Mouse (Mus musculus) cerebral cortex, adult 2 months (tissue): Measurements from ENCODE around the gene Prkacb.

Source experiments
- WGBS: fragments of 180-500 bp; shearing (Covaris S2); methylation state at CpG from one replicate; pipeline ENCODE4 v1.1.7; 2018; 5-methylcytosine and 5-hydroxymethylcytosine counted together

Gene Prkacb

GRCm38 (mm10) chr3:146812901-146813393 is at the start of gene Prkacb:
TSS of gene Prkacb (minus strand) at chr3:146812990.
- WGBS, result under 1% methylated on average over 57 of the region's 60 CpGs

- 67% methylated on average over 2 of the region's 2 CpGs for WGBS
These were observed 47.5 kb upstream of the Prkacb start for GRCm38 (mm10) chr3:146860308-146860707.

- WGBS, result 35% methylated on average over 10 of the region's 10 CpGs
These were observed 44.6 kb upstream of the Prkacb start for GRCm38 (mm10) chr3:146857373-146857772.

- 46% methylated on average over 7 of the region's 7 CpGs for WGBS
These were observed 41.8 kb upstream of the Prkacb start for GRCm38 (mm10) chr3:146854473-146855087.

- WGBS, result 1% methylated on average over 36 of the region's 36 CpGs
These were observed 39.4 kb upstream of the Prkacb start, which contains the start of gene Ttll7 for GRCm38 (mm10) chr3:146851966-146852891. TSS of gene Ttll7 (plus strand) at chr3:146852367.

DNA sequence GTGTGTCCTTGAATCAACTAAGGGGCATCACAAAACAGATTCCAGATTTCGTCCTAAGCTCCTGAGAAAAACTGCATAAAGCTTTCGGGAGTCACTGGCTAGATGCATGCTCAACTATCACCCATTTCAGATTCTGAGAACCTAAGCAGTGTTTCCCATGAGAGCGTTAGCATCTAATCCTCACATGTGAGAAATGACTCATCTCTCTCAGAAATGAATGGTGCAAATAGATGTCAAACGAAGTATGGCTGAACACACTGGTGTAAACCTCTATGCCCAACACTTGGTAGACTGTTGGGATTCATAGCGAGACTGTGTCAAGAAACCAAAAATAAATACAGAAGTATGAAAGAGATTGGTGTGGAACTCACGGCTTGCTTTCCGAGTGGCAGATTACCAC is 36.6 kb upstream of the Prkacb start:
- 70% methylated on average over 7 of the region's 7 CpGs for WGBS

DNA sequence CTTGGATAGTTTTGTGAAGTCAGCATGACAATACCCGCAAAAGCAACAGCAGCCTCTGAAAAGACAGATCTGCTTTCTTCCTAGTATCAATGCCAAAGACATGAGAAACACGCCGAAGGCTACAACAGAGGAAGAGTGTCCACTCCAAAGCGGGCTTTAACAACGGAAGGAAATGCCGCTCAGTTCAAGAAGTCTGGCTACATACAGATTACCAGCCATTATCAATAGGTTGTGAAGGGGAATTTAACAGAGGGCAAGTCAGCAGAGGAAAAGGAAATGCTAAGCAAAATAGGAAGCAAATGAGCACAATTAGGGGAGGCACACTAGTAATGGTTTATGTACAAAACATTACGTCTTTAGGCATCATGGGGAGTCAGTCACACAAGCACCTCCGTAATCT is 35.3 kb upstream of the Prkacb start:
- 83% methylated on average over 8 of the region's 8 CpGs for WGBS

DNA sequence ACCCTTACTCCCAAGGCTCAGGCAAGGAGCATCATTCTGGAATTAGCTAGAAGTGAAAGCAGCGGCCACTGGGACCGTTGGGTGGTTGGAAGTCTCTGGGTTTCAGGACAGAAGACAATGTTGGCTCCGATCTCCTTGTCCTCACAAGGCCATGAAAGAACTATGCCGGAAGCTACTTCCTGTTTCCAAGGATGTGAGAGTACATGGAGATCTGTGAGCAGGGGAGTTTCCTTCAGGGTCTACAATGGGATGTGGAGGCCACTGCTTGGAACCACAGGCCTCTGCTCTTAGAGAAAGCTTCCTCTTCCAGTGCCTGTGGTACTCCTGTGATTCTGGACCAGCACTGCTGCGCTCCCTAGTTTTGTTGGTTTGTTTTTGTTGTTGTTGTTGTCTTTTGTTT is 33.4 kb upstream of the Prkacb start:
- 85% methylated on average over 5 of the region's 5 CpGs for WGBS

GRCm38 (mm10) chr3:146843470-146843869 is 30.7 kb upstream of the Prkacb start:
- WGBS, result 68% methylated on average over 6 of the region's 6 CpGs

DNA sequence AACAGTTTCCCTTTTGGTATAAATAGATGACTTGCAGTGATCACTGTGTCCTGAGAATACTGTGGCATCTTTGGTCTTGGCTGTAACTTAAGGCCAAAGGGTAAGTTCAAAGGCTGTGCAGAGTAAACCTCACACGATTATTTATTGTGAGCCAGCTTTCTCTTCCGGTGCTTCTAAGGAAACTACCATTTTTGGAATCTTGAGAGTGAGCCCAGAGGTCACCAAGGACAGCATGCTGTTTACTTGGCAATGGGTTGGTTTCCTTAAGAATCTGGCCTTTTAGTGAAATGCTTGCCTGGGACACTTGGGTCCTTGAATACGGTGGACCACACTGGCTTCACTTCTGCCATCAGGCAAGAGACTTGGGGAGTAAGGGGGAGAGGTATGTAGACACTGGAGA is 30.0 kb upstream of the Prkacb start:
- WGBS, result 39% methylated on average over 3 of the region's 3 CpGs

DNA sequence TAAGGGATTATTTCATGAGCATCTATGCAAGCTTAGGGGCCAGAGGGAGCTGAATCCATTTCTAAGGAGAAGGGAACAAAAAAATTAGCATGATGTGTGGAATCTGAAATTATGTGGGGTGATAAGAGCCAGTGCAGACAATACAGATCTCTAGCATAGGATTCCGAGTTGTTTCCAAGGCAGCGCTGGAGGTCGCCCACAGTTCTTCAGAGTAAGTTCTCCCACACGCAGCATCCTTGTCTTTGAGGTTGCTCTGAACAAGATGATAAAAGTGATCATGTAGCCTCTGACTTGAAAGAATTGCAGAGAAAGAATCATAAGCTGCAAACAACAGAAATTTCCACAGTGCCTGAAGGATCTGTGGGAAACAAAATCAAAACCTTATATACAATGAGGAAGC is 7.9 kb upstream of the Prkacb start:
- 76% methylated on average over 4 of the region's 4 CpGs for WGBS

DNA sequence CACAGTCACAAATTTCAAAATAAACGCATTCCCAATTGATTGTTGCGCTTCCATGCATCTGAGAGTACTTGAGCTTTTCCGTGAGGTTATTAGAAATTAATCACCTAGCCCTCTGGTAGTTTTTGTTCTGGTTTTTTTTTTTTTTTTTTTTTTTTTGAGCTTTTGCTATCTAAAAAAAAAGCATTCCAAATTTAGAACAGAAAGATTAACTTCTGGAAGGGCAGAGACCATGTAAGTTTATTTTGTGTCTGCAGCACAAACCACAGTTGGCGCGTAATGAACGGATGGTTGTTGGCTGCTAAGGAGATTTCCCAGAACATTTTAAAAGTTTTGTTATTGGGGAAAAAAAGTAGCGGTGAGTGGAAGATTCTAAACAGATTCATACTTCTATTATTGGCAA is 834 bp upstream of the Prkacb start:
- 46% methylated on average over 7 of the region's 7 CpGs for whole genome bisulfite sequencing

DNA sequence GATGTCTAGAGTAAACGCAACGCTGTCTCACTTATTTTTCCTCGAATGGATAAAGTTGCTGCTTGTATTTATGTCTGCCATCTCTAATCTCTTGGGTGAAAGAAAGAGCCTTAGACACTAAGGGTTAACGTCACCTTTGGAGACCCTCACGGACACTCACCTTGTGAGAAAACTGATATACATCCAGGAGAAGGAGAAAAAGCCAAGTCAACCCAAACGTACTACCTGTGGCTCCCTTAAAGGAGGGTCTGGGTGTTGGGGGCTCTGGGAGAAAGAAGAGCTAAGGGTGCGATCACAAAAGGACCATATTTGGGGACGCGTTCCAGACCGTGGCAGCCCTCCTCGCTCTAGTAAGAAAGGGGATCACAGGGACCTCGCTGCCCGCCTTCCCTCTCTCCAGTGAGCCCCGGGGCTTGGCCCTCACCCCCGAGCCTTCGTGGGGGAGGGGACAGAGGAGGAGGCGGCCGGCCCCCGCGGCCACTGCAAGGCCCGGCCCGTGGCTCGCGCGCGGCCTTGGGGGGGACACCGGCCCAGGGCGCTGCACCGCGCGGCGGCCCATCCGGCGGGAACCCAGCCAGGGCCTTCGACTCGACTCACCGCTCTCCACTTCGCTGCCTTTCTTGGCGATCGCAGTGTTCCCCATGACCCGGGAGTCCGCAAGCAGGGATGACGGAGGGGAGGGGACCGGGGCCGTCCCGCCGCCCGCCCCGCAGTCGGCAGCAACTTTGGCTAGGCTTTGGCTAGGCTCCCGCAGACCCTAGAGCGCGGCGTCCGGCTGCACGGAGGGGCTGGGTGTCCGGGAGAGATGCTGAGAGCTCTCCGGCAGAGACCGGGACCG is 530 bp downstream of the Prkacb start:
- under 1% methylated on average over 60 of the region's 60 CpGs for WGBS

DNA sequence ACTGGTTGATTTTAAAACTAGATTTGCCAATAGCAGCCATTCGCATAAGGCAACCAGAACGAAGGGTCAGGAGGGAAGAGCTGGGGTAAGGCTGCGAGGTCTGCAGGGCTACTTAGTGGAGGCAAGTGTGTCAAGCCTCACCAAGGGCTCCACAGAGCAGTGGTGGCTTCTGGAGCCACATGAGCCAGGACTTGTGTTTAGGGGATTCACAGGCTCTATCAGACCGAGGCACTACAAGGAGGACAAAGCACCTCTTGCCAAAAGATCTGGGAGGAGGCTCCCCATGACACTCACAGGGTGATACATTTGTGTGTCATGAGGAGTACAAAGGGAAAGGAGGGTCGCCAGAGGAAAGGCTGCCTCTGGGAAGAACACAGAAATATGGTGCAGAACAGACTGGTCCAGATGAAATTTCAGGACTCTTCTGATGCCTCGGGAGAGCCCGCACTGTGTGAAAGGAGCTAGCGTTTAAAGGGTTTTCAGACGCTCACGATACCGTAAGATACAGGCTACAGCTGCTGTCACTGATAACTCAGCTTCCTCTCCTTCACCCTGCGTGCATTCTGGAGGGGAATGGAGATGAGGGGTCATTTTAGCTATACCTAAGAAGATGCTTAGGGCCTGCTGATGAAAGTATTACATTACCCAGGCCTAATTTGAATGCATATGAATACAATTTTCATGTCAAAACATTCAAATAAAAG is 19.1 kb downstream of the Prkacb start:
- 91% methylated on average over 12 of the region's 12 CpGs for WGBS

DNA sequence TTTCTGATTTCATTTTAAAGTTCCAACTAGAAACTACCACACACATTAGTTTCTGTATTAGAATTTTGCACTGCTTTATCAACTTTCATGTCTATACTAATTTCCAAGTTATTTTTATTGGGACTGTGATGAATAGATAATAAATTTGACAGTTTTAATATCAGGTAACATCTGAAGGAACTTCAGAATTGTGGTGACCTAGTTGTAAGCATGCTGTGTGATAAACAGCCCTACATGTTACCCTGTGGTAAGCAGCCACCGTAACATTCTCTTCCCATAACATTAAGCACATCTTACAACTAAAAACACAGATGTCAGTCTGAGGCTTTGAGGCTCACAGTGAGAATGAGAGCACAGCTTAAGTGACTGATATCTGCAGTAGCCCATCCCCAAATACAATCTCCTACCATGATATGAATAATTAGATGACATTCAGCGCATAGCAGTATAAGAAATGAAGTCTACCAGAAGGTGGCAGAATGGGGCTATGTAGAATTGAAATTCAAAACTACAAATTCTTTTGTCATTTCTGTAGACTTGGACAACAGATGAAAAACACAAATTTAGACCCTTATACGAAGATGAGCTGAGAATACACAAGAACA is 20.5 kb downstream of the Prkacb start:
- 40% methylated on average over 3 of the region's 3 CpGs for WGBS

DNA sequence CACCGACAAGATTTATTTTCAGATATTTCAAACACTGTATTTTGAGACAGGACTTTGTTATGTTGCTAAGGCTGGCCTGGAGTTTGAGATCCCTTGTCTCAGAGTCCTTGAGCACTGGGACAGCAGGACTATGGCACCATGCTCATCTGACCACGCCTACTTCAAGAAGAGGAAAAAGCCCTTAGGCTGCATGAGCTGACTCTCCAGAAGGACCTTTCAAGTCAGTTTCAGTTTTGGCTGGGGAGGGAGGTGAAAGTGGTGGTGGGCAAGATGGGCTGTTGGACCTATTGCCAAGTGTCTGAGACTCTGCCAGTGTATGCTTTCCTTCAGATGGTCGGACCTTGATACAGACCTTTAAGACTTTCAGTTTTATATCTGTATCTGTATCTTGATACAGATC is 28.6 kb downstream of the Prkacb start:
- 64% methylated on average over 3 of the region's 3 CpGs for WGBS

- WGBS, result 44% methylated on average over 7 of the region's 7 CpGs
These were observed 29.1 kb downstream of the Prkacb start for GRCm38 (mm10) chr3:146783645-146784225.

DNA sequence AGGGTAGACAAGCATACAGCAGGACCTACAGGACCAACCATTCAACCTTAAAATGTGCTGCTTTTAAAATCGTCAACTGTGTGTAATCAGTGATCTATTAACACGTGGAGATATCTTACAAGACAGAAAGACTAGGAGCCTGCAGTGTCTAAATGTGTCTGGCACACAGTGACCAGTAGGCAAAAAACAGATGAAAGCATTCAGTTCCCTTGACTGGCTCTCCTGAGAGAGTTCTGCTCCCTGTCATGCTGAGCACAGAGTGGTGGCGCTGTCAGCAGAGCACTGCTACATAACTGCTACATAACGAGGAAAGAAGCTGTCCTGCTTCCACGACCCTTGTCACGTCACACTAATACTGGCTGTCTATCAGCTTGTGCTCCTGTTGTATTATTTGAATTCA is 30.2 kb downstream of the Prkacb start:
- WGBS, result 41% methylated on average over 6 of the region's 6 CpGs

- 40% methylated on average over 11 of the region's 11 CpGs for WGBS
These were observed 31.7 kb downstream of the Prkacb start for GRCm38 (mm10) chr3:146781131-146781530.

DNA sequence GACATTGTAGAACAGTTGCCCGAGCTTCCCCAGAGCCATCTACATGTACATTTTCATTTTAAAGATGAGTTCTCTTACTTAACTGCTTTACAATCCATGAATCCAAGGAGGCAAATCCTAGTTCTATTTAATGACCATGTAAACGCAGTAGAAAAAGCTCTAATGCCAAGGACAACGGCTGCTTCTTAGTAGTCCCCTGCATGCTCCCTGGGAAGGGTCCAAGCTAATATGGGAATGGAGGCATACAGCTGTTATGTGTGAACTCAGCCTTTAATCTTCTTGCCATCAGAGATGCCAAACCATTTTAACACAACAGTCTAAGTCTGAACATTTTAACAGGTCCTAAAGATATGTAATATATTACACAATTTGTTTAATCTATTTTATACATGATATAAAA is 32.5 kb downstream of the Prkacb start:
- WGBS, result 57% methylated on average over 3 of the region's 3 CpGs

GRCm38 (mm10) chr3:146778913-146779312 is 33.9 kb downstream of the Prkacb start:
- 78% methylated on average over 8 of the region's 8 CpGs for WGBS
